Mouse (Mus musculus) heart, embryonic 13.5 days (tissue): ENCODE data around the gene Zfp592. TPM values are rescaled to one million over a fixed set of nuclear protein-coding genes. Genes with fewer than 3 reads are reported as not detected.

Source experiments
- ATAC-seq: fragments of 200-750 bp; cut with Nextera tagmentation; 2 replicates; pipeline ENCODE4 v1.8.0; 2017; ENCODE audit warnings: moderate TSS enrichment; ENCODE audit not compliant: insufficient number of reproducible peaks, low FRiP score, low TSS enrichment; ENCODE audit errors: extremely low read depth
- H3K27ac ChIP-seq: fragments of 300-500 bp; sonication (generic); replicated peaks from 2 replicates; pipeline ENCODE4 v1.5.1; 2015; ENCODE audit warnings: moderate library complexity, mild to moderate bottlenecking, inconsistent platforms
- H3K27me3 ChIP-seq: fragments of 300-500 bp; sonication (generic); replicated peaks from 2 replicates; pipeline ENCODE4 v1.6.1; 2015; ENCODE audit warnings: mild to moderate bottlenecking, inconsistent platforms
- H3K36me3 ChIP-seq: fragments of 300-500 bp; sonication (generic); 2 replicates; pipeline ENCODE4 v1.6.1; 2015; ENCODE audit warnings: mild to moderate bottlenecking, inconsistent platforms
- H3K4me1 ChIP-seq: fragments of 300-500 bp; sonication (generic); 2 replicates; pipeline ENCODE4 v1.6.1; 2015; ENCODE audit warnings: inconsistent platforms
- H3K4me2 ChIP-seq: fragments of 300-500 bp; sonication (generic); 2 replicates; pipeline ENCODE4 v1.6.1; 2015; ENCODE audit warnings: inconsistent platforms, mild to moderate bottlenecking, moderate library complexity
- H3K4me3 ChIP-seq: fragments of 300-500 bp; sonication (generic); 2 replicates; pipeline ENCODE4 v1.5.1; 2015; ENCODE audit warnings: moderate library complexity, mild to moderate bottlenecking, inconsistent platforms
- H3K9ac ChIP-seq: fragments of 300-500 bp; sonication (generic); 2 replicates; pipeline ENCODE4 v1.6.1; 2015; ENCODE audit warnings: inconsistent platforms, mild to moderate bottlenecking, moderate library complexity
- H3K9me3 ChIP-seq: fragments of 300-500 bp; sonication (generic); 2 replicates; pipeline ENCODE4 v1.6.1; 2016; ENCODE audit warnings: inconsistent platforms
- WGBS: fragments of 180-500 bp; shearing (Covaris S2); methylation state at CpG from one replicate; pipeline ENCODE4 v1.1.7; 2015; ENCODE audit warnings: mixed read lengths; 5-methylcytosine and 5-hydroxymethylcytosine counted together
- polyA plus RNA-seq: library from polyadenylated mRNA; unstranded; fragments of >200 nt; fragmentation: Nextera tagmentation; extraction: Ambion mirVana; gene quantifications from 2 replicates; pipeline ENCODE4 v1.2.1, GENCODE M21; 2015

The Zfp592 gene
- polyA plus RNA-seq, 1 experiment from 2014 or later: 8.5 TPM

GRCm38 (mm10) chr7:81024118-81024517 lies 30.6 kb downstream of the Zfp592 start:
- Histone ChIP-seq H3K9ac (no peak overlapping the region), H3K27ac (no peak overlapping the region), H3K9me3 (no peaks in the 10 kb centered on the region), H3K27me3 (no peaks in the 10 kb centered on the region), H3K4me2 (no peak overlapping the region), H3K36me3 (peaks cover 73% of the 10 kb centered on the region), H3K4me1 (0 out of 2 replicates have a peak, but pooled peaks cover 4% of the 10 kb centered on the region), H3K4me3 (no peak overlapping the region)
- 61% methylated on average over 5 of the region's 5 CpGs for WGBS
- ATAC-seq: no peak

- Histone ChIP-seq H3K4me3 (no peak overlapping the region), H3K4me2 (no peak overlapping the region), H3K4me1 (0 out of 2 replicates have a peak, but pooled peaks cover 4% of the 10 kb centered on the region), H3K9ac (no peak overlapping the region), H3K27ac (no peak overlapping the region), H3K36me3 (peaks cover 79% of the 10 kb centered on the region), H3K27me3 (no peaks in the 10 kb centered on the region), H3K9me3 (no peaks in the 10 kb centered on the region)
- no peak for ATAC-seq
- 93% methylated on average over 9 of the region's 9 CpGs for WGBS
Measured at GRCm38 (mm10) chr7:81024651-81025050, 31.2 kb downstream of the Zfp592 start.

- ATAC-seq: no peak
- Histone ChIP-seq H3K27me3 (no peaks in the 10 kb centered on the region), H3K36me3 (peaks cover 80% of the 10 kb centered on the region), H3K9ac (no peak overlapping the region), H3K27ac (no peak overlapping the region), H3K4me2 (no peak overlapping the region), H3K4me3 (no peak overlapping the region), H3K4me1 (no peaks in the 10 kb centered on the region), H3K9me3 (no peaks in the 10 kb centered on the region)
- WGBS: 97% methylated on average over 2 of the region's 2 CpGs
Measured at GRCm38 (mm10) chr7:81025751-81026150, 32.3 kb downstream of the Zfp592 start.

GRCm38 (mm10) chr7:81039711-81040110 lies 46.2 kb downstream of the Zfp592 start:
- 44% methylated on average over 2 of the region's 2 CpGs for WGBS
- H3K4me1 ChIP-seq: no peaks in the 10 kb centered on the region
- H3K9ac ChIP-seq: no peak overlapping the region
- peaks cover 90% of the 10 kb centered on the region for H3K36me3 ChIP-seq
- H3K4me2 ChIP-seq: no peak overlapping the region
- no peaks in the 10 kb centered on the region for H3K9me3 ChIP-seq
- H3K27me3 ChIP-seq: no peaks in the 10 kb centered on the region
- 0 out of 2 replicates have a peak overlapping the region, but pooled peaks have one; percentile 2 for H3K27ac ChIP-seq
- ATAC-seq: no peak
- H3K4me3 ChIP-seq: no peak overlapping the region

GRCm38 (mm10) chr7:81043023-81043620 lies 49.6 kb downstream of the Zfp592 start:
- Histone ChIP-seq H3K9ac (no peak overlapping the region), H3K4me3 (no peak overlapping the region), H3K36me3 (peaks cover 67% of the 10 kb centered on the region), H3K9me3 (no peaks in the 10 kb centered on the region), H3K4me2 (no peak overlapping the region), H3K27me3 (no peaks in the 10 kb centered on the region), H3K4me1 (no peaks in the 10 kb centered on the region), H3K27ac (no peak overlapping the region)
- 81% methylated on average over 5 of the region's 5 CpGs for WGBS
- ATAC-seq: no peak

GRCm38 (mm10) chr7:81047847-81048246 lies 54.4 kb downstream of the Zfp592 start:
- no peak overlapping the region for H3K4me3 ChIP-seq
- ATAC-seq: no peak
- H3K36me3 ChIP-seq: peaks cover 21% of the 10 kb centered on the region
- H3K4me1 ChIP-seq: no peaks in the 10 kb centered on the region
- H3K4me2 ChIP-seq: no peak overlapping the region
- H3K9me3 ChIP-seq: no peaks in the 10 kb centered on the region
- H3K9ac ChIP-seq: no peak overlapping the region
- no peaks in the 10 kb centered on the region for H3K27me3 ChIP-seq
- 88% methylated on average over 3 of the region's 3 CpGs for WGBS
- no peak overlapping the region for H3K27ac ChIP-seq

GRCm38 (mm10) chr7:81048513-81048912 lies 55.0 kb downstream of the Zfp592 start:
- WGBS: 70% methylated on average over 2 of the region's 2 CpGs
- H3K9me3 ChIP-seq: no peaks in the 10 kb centered on the region
- peaks cover 14% of the 10 kb centered on the region for H3K36me3 ChIP-seq
- H3K4me2 ChIP-seq: no peak overlapping the region
- H3K4me3 ChIP-seq: no peak overlapping the region
- no peak for ATAC-seq
- no peaks in the 10 kb centered on the region for H3K4me1 ChIP-seq
- H3K27me3 ChIP-seq: no peaks in the 10 kb centered on the region
- H3K9ac ChIP-seq: no peak overlapping the region
- H3K27ac ChIP-seq: no peak overlapping the region

- peaks cover 3% of the 10 kb centered on the region; the same call in 1 of the 2 replicates for H3K36me3 ChIP-seq
- WGBS: 75% methylated on average over 5 of the region's 5 CpGs
Measured at GRCm38 (mm10) chr7:81049966-81050365, 56.5 kb downstream of the Zfp592 start.

GRCm38 (mm10) chr7:81055709-81056370 lies 62.4 kb downstream of the Zfp592 start:
- ATAC-seq: no peak
- peaks cover 45% of the 10 kb centered on the region for H3K4me1 ChIP-seq

More at GRCm38 (mm10) chr7:81049966-81050365, 56.5 kb downstream of the Zfp592 start:
- no peak for ATAC-seq
- Histone ChIP-seq H3K4me1 (no peaks in the 10 kb centered on the region), H3K4me2 (no peak overlapping the region), H3K9me3 (no peaks in the 10 kb centered on the region), H3K4me3 (no peak overlapping the region), H3K27ac (no peak overlapping the region), H3K27me3 (no peaks in the 10 kb centered on the region), H3K9ac (no peak overlapping the region)

GRCm38 (mm10) chr7:81057471-81057870 lies 64.0 kb downstream of the Zfp592 start, which contains the start of gene Alpk3:
Gene Alpk3 (plus strand): TSS chr7:81057600.
- Histone ChIP-seq H3K27me3 (no peaks in the 10 kb centered on the region), H3K9ac (peak within 1 kb of the TSS; percentile 89)

More at GRCm38 (mm10) chr7:81055709-81056370, 62.4 kb downstream of the Zfp592 start:
- H3K4me2 ChIP-seq: no peak overlapping the region
- H3K9ac ChIP-seq: no peak overlapping the region
- H3K36me3 ChIP-seq: peaks cover 4% of the 10 kb centered on the region
- no peak overlapping the region for H3K27ac ChIP-seq
- WGBS: 83% methylated on average over 11 of the region's 11 CpGs
- no peaks in the 10 kb centered on the region for H3K27me3 ChIP-seq
- no peak overlapping the region for H3K4me3 ChIP-seq
- H3K9me3 ChIP-seq: no peaks in the 10 kb centered on the region

GRCm38 (mm10) chr7:81057901-81058711 lies 64.6 kb downstream of the Zfp592 start:
- peak overlapping the region; percentile 59 for H3K4me3 ChIP-seq
- peak overlapping the region; percentile 65 for H3K4me2 ChIP-seq
- peak; percentile 28; the same call in 1 of the 2 replicates for ATAC-seq
- H3K27me3 ChIP-seq: no peaks in the 10 kb centered on the region
- peaks cover 14% of the 10 kb centered on the region for H3K36me3 ChIP-seq
- H3K9ac ChIP-seq: peak overlapping the region; percentile 89
- peak overlapping the region; percentile 97 for H3K27ac ChIP-seq
- H3K9me3 ChIP-seq: no peaks in the 10 kb centered on the region
- peaks cover 59% of the 10 kb centered on the region for H3K4me1 ChIP-seq
- WGBS: 17% methylated on average over 6 of the region's 6 CpGs

More at GRCm38 (mm10) chr7:81057471-81057870, 64.0 kb downstream of the Zfp592 start, which contains the start of gene Alpk3:
- Histone ChIP-seq H3K9me3 (no peaks in the 10 kb centered on the region), H3K4me3 (peak within 1 kb of the TSS; percentile 59), H3K36me3 (peaks cover 12% of the 10 kb centered on the region), H3K27ac (peak within 1 kb of the TSS; percentile 97), H3K4me1 (peaks cover 52% of the 10 kb centered on the region), H3K4me2 (peak within 1 kb of the TSS; percentile 65)
- ATAC-seq: peak; percentile 50
- WGBS: 8% methylated on average over 27 of the region's 27 CpGs
